Mouse (Mus musculus) heart, embryonic 16.5 days (tissue): ENCODE data around the gene Slc24a3. TPM values are rescaled to one million over a fixed set of nuclear protein-coding genes. Genes with fewer than 3 reads are reported as not detected.

ENCODE experiments used
- ATAC-seq: fragments of 200-750 bp; cut with Nextera tagmentation; replicated peaks from 2 replicates; pipeline ENCODE4 v1.8.0; 2017; ENCODE audit warnings: moderate number of reproducible peaks; ENCODE audit not compliant: insufficient read depth, low FRiP score; ENCODE audit errors: extremely low read depth
- H3K27ac ChIP-seq: fragments of 300-500 bp; sonication (generic); 2 replicates; pipeline ENCODE4 v1.5.1; 2014; ENCODE audit warnings: mild to moderate bottlenecking, low read length, control low read depth, moderate library complexity
- H3K27me3 ChIP-seq: fragments of 300-500 bp; sonication (generic); 2 replicates; pipeline ENCODE4 v1.6.1; 2014; ENCODE audit warnings: low read length, mixed read lengths; ENCODE audit not compliant: control insufficient read depth, insufficient read depth
- H3K36me3 ChIP-seq: fragments of 300-500 bp; sonication (generic); 2 replicates; pipeline ENCODE4 v1.6.1; 2014; ENCODE audit not compliant: control insufficient read depth, insufficient read depth
- H3K4me1 ChIP-seq: fragments of 300-500 bp; sonication (generic); 2 replicates; pipeline ENCODE4 v1.6.1; 2014; ENCODE audit warnings: low read length, mixed read lengths; ENCODE audit not compliant: control insufficient read depth, insufficient read depth
- H3K4me2 ChIP-seq: fragments of 300-500 bp; sonication (generic); 2 replicates; pipeline ENCODE4 v1.6.1; 2014; ENCODE audit warnings: low read depth, mild to moderate bottlenecking, control low read depth, low read length
- H3K4me3 ChIP-seq: fragments of 300-500 bp; sonication (generic); 2 replicates; pipeline ENCODE4 v1.5.1; 2014; ENCODE audit warnings: mild to moderate bottlenecking, control low read depth, low read length
- H3K9ac ChIP-seq: fragments of 300-500 bp; sonication (generic); 2 replicates; pipeline ENCODE4 v1.6.1; 2014; ENCODE audit warnings: low read length, control low read depth
- H3K9me3 ChIP-seq: fragments of 300-500 bp; sonication (generic); replicated peaks from 2 replicates; pipeline ENCODE4 v1.6.1; 2016; ENCODE audit warnings: low read length; ENCODE audit not compliant: control insufficient read depth
- WGBS: fragments of 180-500 bp; shearing (Covaris S2); extraction: QIAGEN DNeasy Blood & Tissue Kit; methylation state at CpG from one replicate; pipeline ENCODE4 v1.1.7; 2014; 5-methylcytosine and 5-hydroxymethylcytosine counted together
- polyA plus RNA-seq: library from polyadenylated mRNA; unstranded; fragments of >200 nt; fragmentation: Nextera tagmentation; extraction: Ambion mirVana; gene quantifications from 2 replicates; pipeline ENCODE4 v1.2.1, GENCODE M21; 2015

Slc24a3 gene
- polyA plus RNA-seq, 1 experiment from 2014 or later: 0.83 TPM

DNA sequence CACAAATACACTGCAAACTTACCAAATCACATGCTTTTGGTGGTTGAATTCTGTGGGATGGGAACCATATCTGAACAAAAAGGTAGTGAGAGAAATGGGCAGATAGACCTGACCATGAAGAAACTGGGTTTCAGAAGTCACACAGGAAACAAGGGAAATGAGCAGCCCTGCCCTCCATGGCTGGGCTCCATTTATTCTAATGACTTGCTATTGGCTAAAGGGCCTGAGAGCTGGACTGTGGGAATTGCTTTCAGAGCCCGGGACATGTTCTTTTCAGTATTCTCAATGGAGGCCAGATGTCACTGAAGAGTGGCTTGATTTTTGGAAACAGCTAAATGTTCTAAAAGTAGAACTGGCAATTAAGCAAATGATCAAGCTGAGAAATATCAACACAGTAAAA lies 120.9 kb downstream of the Slc24a3 start:
- Histone ChIP-seq H3K4me2 (no peak overlapping the region), H3K4me3 (no peak overlapping the region), H3K27me3 (no peaks in the 10 kb centered on the region), H3K4me1 (no peaks in the 10 kb centered on the region), H3K9me3 (no peaks in the 10 kb centered on the region), H3K9ac (no peak overlapping the region), H3K27ac (no peak overlapping the region), H3K36me3 (no peaks in the 10 kb centered on the region)
- WGBS: 58% methylated on average over 1 of the region's 1 CpGs
- ATAC-seq: no peak

DNA sequence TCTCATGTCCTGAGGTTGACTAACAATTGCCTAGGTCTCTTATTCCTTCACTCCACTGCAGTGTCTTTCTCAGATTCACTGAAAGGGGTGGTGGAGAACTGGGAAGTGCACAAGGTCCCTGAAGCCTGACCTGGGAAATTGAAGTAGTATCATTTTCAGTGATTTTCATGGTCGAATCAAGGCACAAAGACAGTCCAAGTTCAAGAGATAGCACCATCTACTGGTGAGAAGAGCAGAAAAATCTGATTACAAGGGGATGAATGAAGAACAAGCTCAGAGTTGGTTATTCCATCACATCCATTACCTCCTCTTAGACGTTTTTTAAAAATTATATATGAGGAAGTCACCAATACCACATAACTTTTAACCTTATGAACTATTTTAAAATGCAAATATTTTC lies 123.9 kb downstream of the Slc24a3 start:
- 11% methylated on average over 2 of the region's 2 CpGs for WGBS
- no peaks in the 10 kb centered on the region for H3K27me3 ChIP-seq
- H3K9me3 ChIP-seq: no peaks in the 10 kb centered on the region
- no peak overlapping the region for H3K4me3 ChIP-seq
- ATAC-seq: no peak
- H3K4me1 ChIP-seq: no peaks in the 10 kb centered on the region
- H3K9ac ChIP-seq: no peak overlapping the region
- no peak overlapping the region for H3K4me2 ChIP-seq
- H3K27ac ChIP-seq: no peak overlapping the region
- H3K36me3 ChIP-seq: no peaks in the 10 kb centered on the region

DNA sequence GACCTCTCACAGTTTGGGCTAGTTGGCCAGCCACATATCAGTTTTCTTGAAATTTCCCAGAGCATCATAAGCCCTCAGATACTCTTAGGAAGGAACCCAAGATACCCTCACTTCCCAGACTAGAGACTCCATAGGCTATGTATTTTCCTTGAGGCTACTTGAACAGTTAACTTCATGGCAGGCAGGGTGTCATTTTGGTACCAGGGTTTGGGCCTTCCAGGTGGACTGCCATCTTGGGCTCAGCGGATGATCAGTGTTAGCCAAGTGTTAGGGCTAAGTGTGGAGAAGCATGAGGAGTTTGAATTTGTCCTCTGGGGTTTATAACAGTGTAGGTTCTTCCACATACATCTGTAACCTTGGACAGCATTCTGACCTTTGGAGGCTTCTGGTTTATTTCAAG lies 124.6 kb downstream of the Slc24a3 start:
- Histone ChIP-seq H3K27me3 (no peaks in the 10 kb centered on the region), H3K27ac (no peak overlapping the region), H3K9ac (no peak overlapping the region), H3K36me3 (no peaks in the 10 kb centered on the region), H3K4me1 (no peaks in the 10 kb centered on the region), H3K4me3 (no peak overlapping the region), H3K4me2 (no peak overlapping the region), H3K9me3 (no peaks in the 10 kb centered on the region)
- no peak for ATAC-seq
- 100% methylated on average over 1 of the region's 1 CpGs for WGBS

DNA sequence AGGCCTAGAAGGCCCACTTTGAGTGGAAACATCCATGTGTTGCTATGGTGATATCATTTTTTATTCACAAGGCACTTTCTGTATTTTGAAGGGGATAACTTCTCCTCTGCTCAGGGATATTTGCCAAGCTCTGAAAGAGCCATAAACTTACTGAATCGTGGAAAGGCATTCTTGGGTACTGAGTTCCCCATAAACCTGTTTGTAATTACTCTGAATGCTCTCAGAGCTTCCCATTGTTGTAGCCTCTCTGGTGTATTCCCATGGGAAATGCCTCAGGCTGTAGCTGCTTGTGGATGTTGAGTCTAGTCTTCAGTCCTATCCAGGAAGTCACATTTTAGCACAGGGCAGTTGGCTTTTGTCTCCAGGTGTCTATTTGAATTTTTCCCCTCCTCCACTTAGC lies 125.3 kb downstream of the Slc24a3 start:
- H3K36me3 ChIP-seq: no peaks in the 10 kb centered on the region
- no peak overlapping the region for H3K27ac ChIP-seq
- no peak overlapping the region for H3K4me2 ChIP-seq
- no peak for ATAC-seq
- H3K9ac ChIP-seq: no peak overlapping the region
- WGBS: 59% methylated on average over 1 of the region's 1 CpGs
- H3K4me3 ChIP-seq: no peak overlapping the region
- H3K9me3 ChIP-seq: no peaks in the 10 kb centered on the region
- no peaks in the 10 kb centered on the region for H3K27me3 ChIP-seq
- no peaks in the 10 kb centered on the region for H3K4me1 ChIP-seq

DNA sequence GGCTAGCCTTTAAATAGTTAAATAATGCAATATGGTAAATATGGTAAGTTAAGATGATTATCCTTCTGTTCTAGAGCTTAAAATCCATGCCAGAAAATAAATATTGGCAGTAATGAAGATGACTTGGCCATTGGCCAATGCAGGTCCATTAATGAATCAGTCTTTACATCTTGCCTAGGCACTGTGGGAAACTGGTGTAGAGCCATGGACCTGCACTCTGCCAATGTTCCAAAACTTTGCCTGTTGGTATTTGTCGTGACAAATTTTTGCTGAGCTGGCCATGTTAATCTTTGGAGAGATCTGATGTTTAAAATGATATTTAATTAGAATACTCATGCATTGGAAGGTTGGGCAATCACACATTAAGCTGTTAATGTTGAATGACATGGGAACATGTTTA lies 129.4 kb downstream of the Slc24a3 start:
- no peak for ATAC-seq
- Histone ChIP-seq H3K4me3 (no peak overlapping the region), H3K27ac (no peak overlapping the region), H3K36me3 (no peaks in the 10 kb centered on the region), H3K4me2 (no peak overlapping the region), H3K4me1 (no peaks in the 10 kb centered on the region), H3K9me3 (no peaks in the 10 kb centered on the region), H3K9ac (no peak overlapping the region), H3K27me3 (no peaks in the 10 kb centered on the region)
- WGBS: 65% methylated on average over 1 of the region's 1 CpGs

DNA sequence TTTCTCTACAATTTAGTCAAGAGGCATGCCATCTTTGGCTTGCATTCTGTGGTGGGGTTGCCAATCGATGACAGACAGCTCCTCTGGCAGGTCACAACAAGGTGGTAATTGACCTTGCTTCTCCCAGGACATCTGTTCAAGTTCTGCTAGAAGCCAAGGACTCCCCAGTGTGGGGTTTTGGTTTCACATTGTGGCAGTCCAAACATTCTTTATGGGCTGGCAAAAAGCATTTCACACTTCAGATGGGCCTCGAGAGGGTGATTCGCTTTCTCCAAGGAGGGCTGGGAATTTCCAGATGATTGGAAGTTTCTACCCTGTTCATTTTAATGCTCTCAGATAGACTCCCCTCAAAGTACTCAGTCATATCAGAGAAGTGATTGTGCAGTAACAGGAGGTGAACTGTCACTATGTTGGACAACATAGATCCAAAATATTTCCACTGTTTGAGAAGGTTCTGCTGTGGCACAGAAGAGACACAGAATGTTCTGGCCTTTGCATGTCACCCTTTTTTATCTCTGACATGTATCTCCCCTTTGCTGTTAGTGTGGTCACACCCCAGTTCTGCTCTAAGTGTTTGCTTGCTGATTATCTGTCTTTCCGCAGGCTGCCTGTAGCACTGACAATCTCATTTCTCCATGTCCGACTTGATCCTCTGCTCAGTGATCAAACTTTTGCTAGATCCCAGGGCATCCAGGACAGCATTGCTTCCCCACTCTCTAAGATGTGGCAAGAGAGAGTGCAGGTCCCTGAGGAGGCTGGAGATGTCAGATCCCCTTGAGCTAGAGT lies 132.6 kb downstream of the Slc24a3 start:
- Histone ChIP-seq H3K27ac (no peak overlapping the region), H3K4me2 (no peak overlapping the region), H3K9ac (no peak overlapping the region), H3K36me3 (no peaks in the 10 kb centered on the region), H3K27me3 (no peaks in the 10 kb centered on the region), H3K9me3 (no peaks in the 10 kb centered on the region), H3K4me3 (no peak overlapping the region), H3K4me1 (no peaks in the 10 kb centered on the region)
- 64% methylated on average over 5 of the region's 5 CpGs for WGBS
- no peak for ATAC-seq

DNA sequence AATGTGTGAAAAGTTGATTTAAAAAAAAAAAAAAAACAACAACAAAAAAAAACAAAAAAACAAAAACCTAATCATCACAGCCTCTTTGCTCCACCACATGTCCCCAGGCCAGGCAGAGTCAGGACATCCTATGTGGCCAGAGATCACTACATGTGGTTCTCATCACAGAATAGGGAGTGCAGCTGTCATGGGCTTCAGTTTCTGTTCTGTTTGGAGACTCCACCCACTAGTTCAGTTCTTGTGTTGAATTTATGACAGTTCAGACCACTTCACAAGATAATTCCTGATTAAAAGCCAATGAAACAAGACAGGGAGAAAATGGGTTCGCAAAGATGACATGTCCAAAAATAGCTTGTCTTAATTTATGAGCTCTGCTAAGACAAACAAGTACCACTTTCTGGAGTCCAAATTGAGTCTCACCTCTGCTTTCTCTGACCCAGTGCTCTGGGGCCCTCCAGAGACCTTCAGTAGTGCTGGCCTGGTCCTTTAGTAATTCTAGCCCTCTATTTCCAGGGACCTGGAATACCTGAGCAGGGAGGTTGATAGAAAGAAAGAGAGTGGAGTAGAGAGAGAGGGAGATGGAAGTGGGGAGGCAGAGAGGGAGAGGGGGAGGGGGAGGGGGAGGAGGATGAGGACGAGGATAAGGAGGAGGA lies 139.8 kb downstream of the Slc24a3 start:
- Histone ChIP-seq H3K36me3 (no peaks in the 10 kb centered on the region), H3K4me2 (no peak overlapping the region), H3K27me3 (no peaks in the 10 kb centered on the region), H3K9me3 (no peaks in the 10 kb centered on the region; the same call in 1 of the 2 replicates), H3K4me1 (no peaks in the 10 kb centered on the region), H3K4me3 (no peak overlapping the region), H3K27ac (no peak overlapping the region), H3K9ac (no peak overlapping the region)
- ATAC-seq: no peak
- WGBS: 51% methylated on average over 2 of the region's 2 CpGs

DNA sequence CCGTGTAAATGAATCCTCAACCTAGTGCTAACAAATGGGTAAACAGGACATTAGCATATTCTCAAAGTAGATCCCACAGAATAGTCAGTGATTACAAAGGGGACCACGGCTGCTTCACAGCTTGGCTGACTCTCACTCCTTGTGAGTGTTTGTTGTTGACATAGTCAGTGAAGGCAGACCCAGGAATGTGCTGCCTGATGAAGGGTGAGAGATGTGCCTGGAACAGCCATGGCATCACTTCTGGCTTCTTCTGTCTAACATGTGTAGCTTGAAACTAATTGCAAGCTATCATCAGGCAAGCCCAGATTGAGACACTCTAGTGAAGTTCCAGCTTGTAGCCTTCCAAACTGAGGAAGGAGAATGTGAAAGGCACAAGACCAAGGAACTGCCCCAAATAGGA lies 151.4 kb downstream of the Slc24a3 start:
- no peaks in the 10 kb centered on the region for H3K36me3 ChIP-seq
- no peak overlapping the region for H3K4me2 ChIP-seq
- no peak overlapping the region for H3K9ac ChIP-seq
- no peak overlapping the region for H3K27ac ChIP-seq
- H3K9me3 ChIP-seq: no peaks in the 10 kb centered on the region
- H3K27me3 ChIP-seq: no peaks in the 10 kb centered on the region
- no peak overlapping the region for H3K4me3 ChIP-seq
- ATAC-seq: no peak
- 43% methylated on average over 2 of the region's 2 CpGs for WGBS
- no peaks in the 10 kb centered on the region for H3K4me1 ChIP-seq

DNA sequence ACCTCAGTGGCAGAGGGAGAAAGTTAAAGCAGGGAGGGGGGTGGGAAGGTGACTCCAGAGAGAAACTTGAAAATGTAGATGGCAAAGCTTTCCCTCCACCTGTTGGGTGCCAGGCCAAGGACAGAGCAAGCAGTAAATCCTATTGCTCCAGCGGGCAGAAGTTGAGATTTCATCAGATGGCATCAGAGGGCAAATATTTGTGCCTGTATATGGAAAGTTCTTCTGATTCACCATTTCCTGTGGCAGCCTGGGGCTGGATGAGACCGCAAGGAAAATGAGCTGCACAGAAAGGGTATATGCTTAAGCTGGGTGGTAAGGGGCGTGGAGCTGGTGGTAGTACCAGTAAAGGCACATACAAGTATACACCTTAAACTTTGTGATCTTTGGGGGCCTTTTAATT lies 153.7 kb downstream of the Slc24a3 start:
- H3K27me3 ChIP-seq: no peaks in the 10 kb centered on the region
- no peak overlapping the region for H3K4me3 ChIP-seq
- no peak for ATAC-seq
- WGBS: 86% methylated on average over 3 of the region's 3 CpGs
- peaks cover 5% of the 10 kb centered on the region; the same call in 1 of the 2 replicates for H3K4me1 ChIP-seq
- no peaks in the 10 kb centered on the region for H3K36me3 ChIP-seq
- H3K9me3 ChIP-seq: no peaks in the 10 kb centered on the region
- H3K27ac ChIP-seq: no peak overlapping the region
- H3K4me2 ChIP-seq: no peak overlapping the region
- no peak overlapping the region for H3K9ac ChIP-seq
